Mouse (Mus musculus) lung, embryonic 14.5 days (tissue): ENCODE results near the gene Sgtb. TPM values are rescaled to one million over a fixed set of nuclear protein-coding genes. Genes with fewer than 3 reads are reported as not detected.

Source experiments
- ATAC-seq: fragments of 200-750 bp; cut with Nextera tagmentation; 2 replicates; pipeline ENCODE4 v1.8.0; 2017; ENCODE audit warnings: mild to moderate bottlenecking, moderate TSS enrichment, moderate library complexity; ENCODE audit not compliant: insufficient read depth
- DNase-seq: peaks from one replicate; pipeline ENCODE4 v3.0.0-alpha.2; 2015
- H3K27ac ChIP-seq: fragments of 300-500 bp; sonication (generic); 2 replicates; pipeline ENCODE4 v1.5.1; 2014; ENCODE audit warnings: low read depth, mild to moderate bottlenecking, moderate library complexity
- H3K27me3 ChIP-seq: fragments of 300-500 bp; sonication (generic); 2 replicates; pipeline ENCODE4 v1.6.1; 2014; ENCODE audit warnings: low read length, control low read depth; ENCODE audit not compliant: insufficient read depth
- H3K36me3 ChIP-seq: fragments of 300-500 bp; sonication (generic); 2 replicates; pipeline ENCODE4 v1.6.1; 2014; ENCODE audit warnings: control low read depth; ENCODE audit not compliant: insufficient read depth
- H3K4me1 ChIP-seq: fragments of 300-500 bp; sonication (generic); 2 replicates; pipeline ENCODE4 v1.6.1; 2014; ENCODE audit warnings: antibody characterized with exemption, control low read depth; ENCODE audit not compliant: insufficient read depth
- H3K4me2 ChIP-seq: fragments of 300-500 bp; sonication (generic); 2 replicates; pipeline ENCODE4 v1.6.1; 2014; ENCODE audit warnings: mild to moderate bottlenecking
- H3K4me3 ChIP-seq: fragments of 300-500 bp; sonication (generic); 2 replicates; pipeline ENCODE4 v1.5.1; 2014; ENCODE audit warnings: low read depth, low read length
- H3K9ac ChIP-seq: fragments of 300-500 bp; sonication (generic); 2 replicates; pipeline ENCODE4 v1.6.1; 2014
- H3K9me3 ChIP-seq: fragments of 300-500 bp; sonication (generic); 2 replicates; pipeline ENCODE4 v1.6.1; 2016; ENCODE audit warnings: low read depth, low read length, control low read depth
- CTCF ChIP-seq: IDR thresholded peaks from 2 replicates; pipeline ENCODE4 v1.5.1; 2016; ENCODE audit warnings: antibody characterized with exemption, low read depth
- WGBS: fragments of 180-500 bp; shearing (Covaris S2); extraction: QIAGEN DNeasy Blood & Tissue Kit; methylation state at CpG from one replicate; pipeline ENCODE4 v1.1.7; 2014; 5-methylcytosine and 5-hydroxymethylcytosine counted together
- polyA plus RNA-seq: library from polyadenylated mRNA; unstranded; fragments of >200 nt; fragmentation: Nextera tagmentation; extraction: Ambion mirVana; gene quantifications from 2 replicates; pipeline ENCODE4 v1.2.1, GENCODE M21; 2014

Gene Sgtb
- polyA plus RNA-seq, 1 experiment from 2014 or later: 5.5 TPM

DNA sequence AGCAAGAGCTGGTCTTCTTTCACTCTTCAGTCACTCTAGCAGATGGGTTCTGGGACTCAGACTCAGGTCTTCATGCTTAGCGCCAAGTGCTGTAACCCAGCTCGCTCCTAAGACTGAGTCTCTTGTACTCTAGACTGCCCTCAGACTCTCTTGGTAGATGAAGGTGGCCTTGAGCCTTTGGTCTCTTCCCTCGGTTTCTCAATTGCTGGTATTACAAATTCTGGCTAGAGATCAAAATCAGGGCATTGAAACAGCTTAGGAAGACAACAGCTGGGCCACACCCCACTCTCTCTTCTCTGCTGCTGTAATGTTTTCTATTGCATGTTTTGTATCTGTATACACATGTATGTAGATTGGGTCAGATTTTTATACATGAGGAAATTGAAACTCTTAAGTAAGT is 36.1 kb downstream of the Sgtb start:
- H3K9me3 ChIP-seq: no peaks in the 10 kb centered on the region
- H3K27me3 ChIP-seq: no peaks in the 10 kb centered on the region
- no peak for DNase-seq
- H3K4me2 ChIP-seq: no peak overlapping the region
- H3K9ac ChIP-seq: no peak overlapping the region
- 92% methylated on average over 3 of the region's 3 CpGs for WGBS
- no peaks in the 10 kb centered on the region for H3K4me1 ChIP-seq
- peaks cover 75% of the 10 kb centered on the region for H3K36me3 ChIP-seq
- ATAC-seq: no peak
- no peak overlapping the region for H3K4me3 ChIP-seq
- no peak overlapping the region for H3K27ac ChIP-seq
- no peak for TF ChIP-seq CTCF

DNA sequence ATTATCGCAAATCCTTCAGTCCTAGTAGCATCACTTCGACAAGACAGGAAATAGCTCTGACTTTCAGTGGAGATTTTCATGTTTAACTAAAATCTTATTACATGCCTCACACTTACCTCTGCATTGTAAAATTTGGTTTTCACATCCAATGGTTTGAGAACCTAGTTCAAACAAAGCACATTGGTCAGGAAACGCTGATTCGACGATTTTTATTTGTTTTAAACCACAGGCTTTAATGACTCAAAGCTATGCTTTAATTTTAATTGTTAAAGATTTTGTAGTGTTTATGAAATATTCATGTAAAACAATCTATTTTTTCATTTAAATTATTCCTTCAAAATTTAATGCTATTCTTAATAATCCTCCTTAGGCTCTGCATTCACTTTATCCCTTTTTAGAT is 44.6 kb downstream of the Sgtb start:
- DNase-seq (no peak), ATAC-seq (no peak)
- Histone ChIP-seq H3K9ac (no peak overlapping the region), H3K4me2 (no peak overlapping the region), H3K27ac (no peak overlapping the region), H3K4me3 (no peak overlapping the region), H3K36me3 (peaks cover 52% of the 10 kb centered on the region), H3K4me1 (no peaks in the 10 kb centered on the region), H3K9me3 (no peaks in the 10 kb centered on the region), H3K27me3 (no peaks in the 10 kb centered on the region)
- WGBS: 96% methylated on average over 5 of the region's 5 CpGs
- TF ChIP-seq CTCF: no peak

DNA sequence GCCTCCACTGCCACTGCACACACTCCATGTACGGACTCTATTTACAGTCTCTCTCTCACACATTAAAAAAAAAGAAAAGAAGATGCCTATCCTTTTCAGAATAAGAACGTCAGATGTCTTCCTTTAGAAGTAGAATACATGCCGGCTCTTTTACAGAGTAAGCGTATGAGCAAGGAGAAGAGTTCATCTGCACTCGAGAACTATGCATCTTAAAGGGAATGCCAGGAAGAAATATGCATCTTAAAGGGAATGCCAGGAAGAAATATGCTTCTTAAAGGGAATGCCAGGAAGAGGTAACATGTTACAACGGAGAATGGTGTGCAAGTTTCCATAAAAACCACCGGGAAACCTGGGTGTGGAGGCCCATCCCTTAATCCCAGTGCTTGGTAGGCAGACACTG is 45.6 kb downstream of the Sgtb start:
- no peak overlapping the region for H3K4me2 ChIP-seq
- no peak for TF ChIP-seq CTCF
- H3K9me3 ChIP-seq: no peaks in the 10 kb centered on the region
- H3K36me3 ChIP-seq: peaks cover 47% of the 10 kb centered on the region
- no peak for ATAC-seq
- H3K27ac ChIP-seq: no peak overlapping the region
- no peak for DNase-seq
- no peak overlapping the region for H3K9ac ChIP-seq
- no peaks in the 10 kb centered on the region for H3K4me1 ChIP-seq
- no peak overlapping the region for H3K4me3 ChIP-seq
- WGBS: 89% methylated on average over 7 of the region's 7 CpGs
- no peaks in the 10 kb centered on the region for H3K27me3 ChIP-seq

DNA sequence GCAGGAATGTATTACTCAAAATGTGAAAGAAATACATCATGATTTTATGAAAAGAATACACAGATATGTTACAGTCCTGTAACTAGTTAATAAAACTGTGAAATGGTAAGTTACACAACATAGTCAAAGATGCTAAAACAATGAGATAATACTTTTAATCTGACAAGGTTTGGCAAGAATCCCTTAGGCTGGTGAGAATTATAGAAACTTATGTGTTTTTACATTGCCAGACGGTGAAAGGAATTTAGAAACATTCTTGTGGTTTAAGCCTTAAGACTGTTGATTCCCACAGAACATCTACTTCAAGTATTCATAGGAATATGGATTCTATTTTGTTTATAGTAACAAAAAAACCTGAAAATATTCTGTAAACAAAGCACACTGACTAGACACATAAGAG is 46.1 kb downstream of the Sgtb start:
- no peaks in the 10 kb centered on the region for H3K4me1 ChIP-seq
- no peak overlapping the region for H3K9ac ChIP-seq
- H3K4me2 ChIP-seq: no peak overlapping the region
- no peaks in the 10 kb centered on the region for H3K9me3 ChIP-seq
- no peak overlapping the region for H3K27ac ChIP-seq
- DNase-seq: no peak
- no peak for ATAC-seq
- peaks cover 49% of the 10 kb centered on the region for H3K36me3 ChIP-seq
- H3K27me3 ChIP-seq: no peaks in the 10 kb centered on the region
- no peak overlapping the region for H3K4me3 ChIP-seq
- no peak for TF ChIP-seq CTCF
- WGBS: 73% methylated on average over 1 of the region's 1 CpGs

DNA sequence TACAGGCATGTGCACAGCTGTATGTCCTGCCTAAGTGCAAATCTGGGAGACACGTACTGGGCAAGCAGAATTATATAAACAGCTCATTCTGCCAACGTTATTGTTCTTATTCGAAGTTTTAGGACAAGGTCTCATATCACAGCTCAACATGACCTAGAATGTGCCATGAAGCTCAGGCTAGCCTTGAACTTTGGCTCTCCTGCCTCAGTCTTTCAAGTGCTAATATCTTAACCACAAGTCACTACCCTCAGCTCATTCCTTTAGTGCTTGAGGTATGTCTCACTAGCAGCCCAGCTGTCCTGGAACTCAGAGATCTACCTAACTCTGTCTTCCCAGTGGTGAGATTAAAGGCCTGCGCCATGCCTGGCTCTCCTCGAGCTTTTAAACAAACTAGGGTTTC is 62.2 kb downstream of the Sgtb start:
- TF ChIP-seq CTCF: no peak
- H3K4me3 ChIP-seq: no peak overlapping the region
- no peak for ATAC-seq

DNA sequence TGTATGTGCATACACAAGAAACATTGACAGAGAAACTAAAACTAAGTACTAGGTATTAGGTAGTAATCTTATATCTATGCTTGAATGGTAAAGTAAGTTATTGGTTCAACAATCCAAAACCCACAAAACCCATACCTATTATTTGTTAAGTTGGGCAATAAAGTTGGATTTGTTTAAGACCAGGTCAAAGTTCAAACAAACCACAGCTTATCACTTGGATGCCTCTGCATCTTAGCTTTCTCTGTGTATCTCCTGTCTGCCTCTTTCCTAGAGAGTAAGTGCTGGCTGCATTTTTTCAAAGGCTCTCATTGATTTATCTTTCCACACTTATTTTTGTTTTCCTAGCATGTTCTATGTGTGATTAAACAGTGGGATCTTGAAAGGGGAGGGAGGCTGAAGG is 63.0 kb downstream of the Sgtb start:
- Histone ChIP-seq H3K9me3 (no peaks in the 10 kb centered on the region), H3K4me2 (no peak overlapping the region), H3K27ac (no peak overlapping the region), H3K9ac (no peak overlapping the region), H3K36me3 (peaks cover 26% of the 10 kb centered on the region), H3K27me3 (no peaks in the 10 kb centered on the region), H3K4me3 (no peak overlapping the region), H3K4me1 (peaks cover 3% of the 10 kb centered on the region; the same call in 1 of the 2 replicates)
- TF ChIP-seq CTCF: no peak
- DNase-seq: no peak
- no peak for ATAC-seq

More for the DNA sequence above, 62.2 kb downstream of the Sgtb start:
- Histone ChIP-seq H3K4me1 (peaks cover 3% of the 10 kb centered on the region; the same call in 1 of the 2 replicates), H3K9ac (no peak overlapping the region), H3K27ac (no peak overlapping the region), H3K4me2 (no peak overlapping the region), H3K9me3 (no peaks in the 10 kb centered on the region), H3K36me3 (peaks cover 33% of the 10 kb centered on the region), H3K27me3 (no peaks in the 10 kb centered on the region)
- whole genome bisulfite sequencing: 82% methylated on average over 5 of the region's 5 CpGs
- DNase-seq: no peak

DNA sequence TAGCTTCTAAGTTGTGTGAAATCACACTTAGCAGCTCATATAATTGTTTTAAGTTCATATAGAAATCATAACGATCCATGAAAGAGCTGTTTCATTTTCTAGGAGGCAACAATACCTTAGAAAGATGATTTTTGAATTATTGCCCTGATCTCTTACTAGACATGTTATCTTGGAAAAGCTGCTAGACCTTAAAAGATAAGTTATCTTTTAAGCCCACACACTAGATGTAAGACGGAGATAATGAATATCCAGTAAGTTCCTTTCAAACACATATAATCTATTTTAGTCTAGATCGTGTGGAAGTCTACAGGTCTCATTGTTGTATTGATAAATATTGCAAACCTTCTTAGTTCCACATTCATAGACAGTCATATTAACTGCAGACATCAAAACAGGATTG is 67.3 kb downstream of the Sgtb start:
- DNase-seq (no peak), ATAC-seq (no peak)
- Histone ChIP-seq H3K9ac (peak overlapping the region; percentile 57), H3K9me3 (no peaks in the 10 kb centered on the region), H3K27me3 (no peaks in the 10 kb centered on the region), H3K4me2 (peak overlapping the region; percentile 77), H3K4me1 (peaks cover 3% of the 10 kb centered on the region; the same call in 1 of the 2 replicates), H3K27ac (no peak overlapping the region), H3K4me3 (peak overlapping the region; percentile 63), H3K36me3 (peaks cover 15% of the 10 kb centered on the region)
- TF ChIP-seq CTCF: no peak
- 60% methylated on average over 3 of the region's 3 CpGs for WGBS
